Mouse (Mus musculus): ENCODE data around the gene Rpp14.

The Rpp14 gene

GRCm38 (mm10) chr14:8059938-8060337 is 20.2 kb upstream of the Rpp14 start:
- DNase-seq (ENCODE audit: low read depth, low spot score), result no peak

DNA sequence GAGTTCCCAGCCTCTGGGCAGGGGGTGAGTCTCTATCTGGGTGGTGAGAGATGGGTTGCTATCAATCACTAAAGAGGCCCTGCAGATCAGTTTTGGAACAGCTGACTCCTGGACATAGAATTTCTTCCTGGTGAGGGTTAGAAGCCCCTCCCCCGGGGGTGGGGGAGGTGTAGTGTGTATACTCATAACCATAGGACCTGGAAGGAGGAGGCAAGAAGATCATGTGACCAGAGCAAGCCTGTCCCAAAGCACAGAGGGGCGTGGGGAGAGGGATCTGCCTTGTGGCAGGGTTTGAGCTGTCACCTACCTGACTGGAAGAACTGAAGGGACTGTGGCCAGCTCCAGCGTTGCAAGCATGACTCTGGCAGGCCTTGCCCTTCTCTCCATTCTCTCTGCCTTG is 18.1 kb upstream of the Rpp14 start:
- no peak for DNase-seq (ENCODE audit: low read depth, low spot score)

GRCm38 (mm10) chr14:8062537-8063301 is 17.4 kb upstream of the Rpp14 start:
- no peak for DNase-seq (ENCODE audit: low read depth, low spot score)

GRCm38 (mm10) chr14:8063835-8064785 is 16.1 kb upstream of the Rpp14 start:
- no peak for DNase-seq (ENCODE audit: low read depth, low spot score)

DNA sequence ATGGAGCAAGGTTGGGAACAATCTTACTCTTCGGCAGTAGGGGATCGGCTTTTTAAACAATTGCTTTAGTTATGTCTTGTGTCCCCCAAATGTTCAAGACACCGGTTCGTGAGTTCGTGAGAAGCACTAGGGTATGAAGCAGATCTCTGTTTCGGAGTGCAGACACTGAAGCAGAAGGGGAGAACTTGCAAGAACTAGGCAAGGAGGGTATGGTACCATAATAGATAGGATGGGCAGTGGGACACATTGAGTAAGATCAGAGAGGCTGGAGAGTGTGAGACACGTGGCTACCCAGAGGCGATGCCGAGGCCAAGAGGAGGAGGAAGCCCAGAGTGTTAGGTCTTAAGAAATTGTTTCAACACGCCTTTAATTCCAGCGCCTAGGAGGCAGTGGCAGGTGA is 551 bp downstream of the Rpp14 start:
- DNase-seq (ENCODE audit: low read depth, low spot score), result no peak

- DNase-seq (ENCODE audit: low read depth, low spot score), result no peak
Observed at GRCm38 (mm10) chr14:8082949-8083348, 2.8 kb downstream of the Rpp14 start.

DNA sequence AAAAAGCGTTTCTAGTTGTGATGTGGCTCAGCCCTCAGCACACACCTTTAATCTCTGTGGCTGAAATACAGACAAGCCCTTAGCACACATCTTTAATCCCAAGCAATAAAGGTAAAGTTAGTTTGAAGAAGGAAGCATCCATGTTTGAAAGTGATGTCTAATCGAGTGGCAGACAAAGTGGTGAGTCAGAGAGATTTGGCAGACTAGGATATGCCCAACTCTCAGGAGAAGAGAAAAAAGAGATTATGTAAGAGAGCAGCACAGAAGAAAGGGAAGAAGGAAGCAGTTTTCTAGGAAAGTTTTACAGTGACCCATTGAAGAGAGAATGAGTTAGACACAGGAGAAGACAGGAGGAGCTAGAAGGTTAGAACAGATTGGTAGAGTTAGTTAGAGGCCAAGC is 8.8 kb downstream of the Rpp14 start:
- no peak for DNase-seq (ENCODE audit: low read depth, low spot score)

- DNase-seq (ENCODE audit: low read depth, low spot score), result no peak
Observed at GRCm38 (mm10) chr14:8092573-8092972, 12.4 kb downstream of the Rpp14 start.

- no peak for DNase-seq (ENCODE audit: low read depth, low spot score)
Observed at GRCm38 (mm10) chr14:8093427-8093826, 13.3 kb downstream of the Rpp14 start.

GRCm38 (mm10) chr14:8094931-8095561 is 14.9 kb downstream of the Rpp14 start:
- DNase-seq (ENCODE audit: low read depth, low spot score), result no peak

GRCm38 (mm10) chr14:8095562-8095950 is 15.4 kb downstream of the Rpp14 start:
- no peak for DNase-seq (ENCODE audit: low read depth, low spot score)

DNA sequence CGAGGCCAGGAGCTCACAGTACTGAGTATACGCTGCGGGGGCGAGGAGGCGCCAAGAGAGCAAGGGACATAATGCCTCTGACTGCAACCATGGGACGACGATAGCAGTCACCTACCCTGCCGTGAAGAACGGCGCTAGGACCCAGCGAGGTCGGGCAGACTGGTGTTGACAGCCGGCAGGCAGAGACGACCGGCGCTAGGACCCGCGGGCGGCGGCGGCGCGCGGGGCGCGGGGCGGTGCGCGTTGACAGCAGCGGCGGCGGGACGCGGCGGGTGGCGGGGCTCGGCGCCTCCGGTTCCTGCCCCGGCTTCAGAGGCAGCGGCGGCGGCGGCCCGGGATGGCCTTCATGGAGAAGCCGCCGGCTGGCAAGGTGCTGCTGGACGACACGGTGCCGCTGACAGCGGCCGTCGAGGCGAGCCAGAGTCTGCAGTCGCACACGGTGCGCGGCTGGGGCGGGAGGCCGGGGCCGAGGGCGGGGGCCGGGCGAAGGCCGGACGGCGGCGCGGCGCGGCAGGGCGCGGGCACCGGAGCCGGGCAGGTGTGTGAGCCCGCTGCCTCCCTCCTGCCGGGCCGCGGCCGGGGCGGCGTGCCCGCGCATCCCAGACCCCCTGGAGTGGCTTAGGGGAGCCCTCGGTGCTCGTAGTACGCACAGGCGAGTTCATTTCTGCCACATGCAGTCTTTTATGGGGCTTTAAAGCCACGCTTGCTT is 18.0 kb downstream of the Rpp14 start, which contains the start of gene Pxk:
Gene Pxk (plus strand): TSS at position 234 of the 709 bp plus-strand sequence.
- peak; percentile 61 for DNase-seq (ENCODE audit: low read depth, low spot score)

GRCm38 (mm10) chr14:8098687-8098995 is 18.5 kb downstream of the Rpp14 start:
- DNase-seq (ENCODE audit: low read depth, low spot score), result no peak

DNA sequence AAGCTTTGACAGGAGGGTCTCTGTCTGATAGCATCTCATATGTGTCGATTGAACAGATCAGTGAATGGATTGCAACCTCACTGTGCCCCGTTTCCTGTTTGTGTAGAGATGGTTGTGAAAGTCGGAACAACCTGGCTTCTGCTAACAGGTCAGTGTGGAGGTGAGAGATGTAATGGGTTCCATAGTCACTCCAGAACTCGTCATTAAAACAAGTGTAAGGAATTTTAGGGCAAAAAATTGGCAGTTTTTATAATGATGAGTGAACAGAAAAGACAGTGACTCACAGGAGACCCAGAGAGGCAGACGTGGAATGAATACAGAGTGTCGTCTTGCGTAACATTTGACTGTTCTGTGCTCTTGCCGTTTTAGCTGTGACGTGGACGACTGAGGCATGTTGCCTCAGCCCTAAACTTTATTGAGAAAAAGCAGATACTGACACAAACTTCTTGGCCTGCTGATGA is 19.4 kb downstream of the Rpp14 start:
- DNase-seq (ENCODE audit: low read depth, low spot score), result no peak

DNA sequence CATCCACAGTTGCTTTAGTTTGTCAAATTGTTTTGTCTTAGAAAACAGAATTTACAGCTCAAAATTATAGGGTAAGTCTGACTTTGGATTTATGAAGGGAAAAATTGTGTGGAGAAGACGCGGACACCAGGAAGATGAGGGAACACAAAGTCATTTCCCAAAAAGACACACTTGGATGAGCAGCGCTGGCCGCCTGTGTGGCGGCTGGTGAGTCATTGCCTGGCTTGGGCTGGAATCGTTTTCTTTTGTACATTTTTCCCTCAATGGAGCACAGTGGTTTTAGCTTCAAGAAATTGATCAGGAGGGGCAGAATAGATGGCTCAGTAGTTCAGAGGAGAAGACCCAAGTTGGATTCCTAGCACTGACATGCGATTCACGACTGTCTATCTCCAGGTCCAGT is 21.7 kb downstream of the Rpp14 start:
- no peak for DNase-seq (ENCODE audit: low read depth, low spot score)

DNA sequence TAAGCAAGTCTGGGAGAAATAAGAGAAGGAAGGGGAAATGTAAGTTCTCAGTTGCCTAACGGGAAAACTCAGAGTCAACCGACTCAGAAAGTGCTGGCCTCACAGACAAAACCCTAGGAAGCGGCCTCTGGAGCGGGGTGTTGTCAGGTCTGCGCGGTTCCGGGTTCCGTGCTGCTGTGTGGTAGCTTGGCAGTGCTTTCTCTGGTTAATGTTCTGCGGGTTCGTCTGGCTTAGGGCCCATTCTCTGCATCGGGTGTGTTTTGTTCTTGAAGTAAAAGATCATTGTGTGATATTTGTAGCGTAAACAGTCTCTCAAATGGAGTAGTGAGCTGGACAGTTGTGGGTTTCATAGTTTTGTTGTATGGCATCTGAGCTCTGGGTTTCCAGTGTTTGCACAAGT is 22.5 kb downstream of the Rpp14 start:
- DNase-seq (ENCODE audit: low read depth, low spot score), result no peak

DNA sequence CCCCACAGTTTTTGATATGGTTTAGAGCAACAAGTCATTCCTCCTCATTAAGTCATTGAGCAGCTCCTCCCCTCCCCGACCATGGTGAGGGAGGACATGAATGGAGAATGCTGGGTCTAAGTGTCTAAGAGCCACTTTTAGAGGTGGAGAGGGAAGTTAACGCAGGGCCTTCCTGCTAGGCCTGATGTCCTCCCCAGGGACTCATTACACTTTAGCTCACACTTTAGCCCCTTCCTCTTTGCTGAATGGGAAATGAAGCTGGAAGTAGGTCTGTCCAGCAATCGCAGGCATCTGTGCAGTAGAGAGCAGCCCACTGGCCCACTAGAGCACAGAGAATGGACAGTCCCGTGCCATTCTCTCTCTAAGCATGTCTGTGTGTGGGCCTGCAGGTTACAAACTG is 27.9 kb downstream of the Rpp14 start:
- no peak for DNase-seq (ENCODE audit: low read depth, low spot score)

- DNase-seq (ENCODE audit: low read depth, low spot score), result no peak
Observed at GRCm38 (mm10) chr14:8108976-8109375, 28.8 kb downstream of the Rpp14 start.

- no peak for DNase-seq (ENCODE audit: low read depth, low spot score)
Observed at GRCm38 (mm10) chr14:8111545-8111944, 31.4 kb downstream of the Rpp14 start.

DNA sequence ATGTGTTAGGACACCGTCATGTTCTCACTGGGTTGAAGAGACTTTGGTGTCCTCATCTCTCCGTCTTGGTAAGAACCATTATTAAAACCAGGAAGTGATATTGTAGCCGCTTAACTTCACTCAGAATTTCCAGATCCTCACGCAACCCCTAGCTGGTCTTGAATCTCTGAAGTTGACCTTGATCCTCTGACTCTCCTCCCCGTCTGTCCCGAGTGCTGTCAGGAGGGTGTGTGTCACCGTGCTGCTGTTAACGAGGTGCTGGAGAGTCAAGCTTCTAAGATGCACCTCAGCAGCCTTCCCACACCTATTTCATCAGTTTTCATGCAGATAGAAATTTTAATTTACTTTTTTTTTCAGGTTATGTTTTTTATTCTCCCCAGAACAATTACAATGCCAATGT is 31.9 kb downstream of the Rpp14 start:
- no peak for DNase-seq (ENCODE audit: low read depth, low spot score)

DNA sequence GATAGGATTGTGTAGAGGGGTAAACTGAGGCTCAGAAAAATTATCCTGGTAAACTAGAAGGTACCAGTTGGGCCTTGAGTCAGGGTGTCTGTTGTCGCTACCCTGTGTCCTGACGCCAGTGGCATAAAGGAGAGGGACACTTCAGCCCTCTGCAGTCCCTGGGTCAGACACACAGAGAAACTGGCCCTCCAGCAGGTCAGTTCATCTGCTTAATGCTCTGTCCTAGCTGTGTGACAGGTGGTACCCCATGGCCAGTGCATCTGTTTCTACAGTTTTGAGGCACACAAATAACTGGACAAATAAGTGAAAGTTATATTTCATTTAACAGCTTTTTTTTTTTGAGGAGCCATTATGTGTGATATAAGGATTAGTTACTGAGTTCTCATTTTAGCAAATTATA is 33.4 kb downstream of the Rpp14 start:
- DNase-seq (ENCODE audit: low read depth, low spot score), result no peak

DNA sequence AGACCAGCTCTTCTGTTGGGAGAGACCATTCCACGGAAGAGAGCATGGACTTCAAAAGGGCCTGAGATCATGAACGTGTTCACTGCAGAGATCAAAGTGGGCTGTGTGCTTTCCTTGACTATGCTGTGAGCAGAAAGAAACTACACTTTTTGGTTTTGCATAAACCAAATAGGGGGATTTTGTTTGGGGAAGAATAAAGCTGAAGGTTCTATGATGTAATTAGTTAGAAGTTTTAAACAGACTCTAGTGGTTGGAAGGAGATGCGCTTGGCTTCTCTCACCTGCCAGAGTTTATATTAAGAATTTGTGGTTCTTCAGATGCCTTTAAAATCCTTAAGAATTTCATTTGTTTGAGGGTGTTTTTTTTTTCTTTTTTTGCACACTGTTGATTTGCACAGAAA is 34.1 kb downstream of the Rpp14 start:
- DNase-seq (ENCODE audit: low read depth, low spot score), result no peak

All from brain, embryonic 18.5 days (tissue).